ENCODE assay signal across 8 mouse cellular contexts in the genomic region with DNA sequence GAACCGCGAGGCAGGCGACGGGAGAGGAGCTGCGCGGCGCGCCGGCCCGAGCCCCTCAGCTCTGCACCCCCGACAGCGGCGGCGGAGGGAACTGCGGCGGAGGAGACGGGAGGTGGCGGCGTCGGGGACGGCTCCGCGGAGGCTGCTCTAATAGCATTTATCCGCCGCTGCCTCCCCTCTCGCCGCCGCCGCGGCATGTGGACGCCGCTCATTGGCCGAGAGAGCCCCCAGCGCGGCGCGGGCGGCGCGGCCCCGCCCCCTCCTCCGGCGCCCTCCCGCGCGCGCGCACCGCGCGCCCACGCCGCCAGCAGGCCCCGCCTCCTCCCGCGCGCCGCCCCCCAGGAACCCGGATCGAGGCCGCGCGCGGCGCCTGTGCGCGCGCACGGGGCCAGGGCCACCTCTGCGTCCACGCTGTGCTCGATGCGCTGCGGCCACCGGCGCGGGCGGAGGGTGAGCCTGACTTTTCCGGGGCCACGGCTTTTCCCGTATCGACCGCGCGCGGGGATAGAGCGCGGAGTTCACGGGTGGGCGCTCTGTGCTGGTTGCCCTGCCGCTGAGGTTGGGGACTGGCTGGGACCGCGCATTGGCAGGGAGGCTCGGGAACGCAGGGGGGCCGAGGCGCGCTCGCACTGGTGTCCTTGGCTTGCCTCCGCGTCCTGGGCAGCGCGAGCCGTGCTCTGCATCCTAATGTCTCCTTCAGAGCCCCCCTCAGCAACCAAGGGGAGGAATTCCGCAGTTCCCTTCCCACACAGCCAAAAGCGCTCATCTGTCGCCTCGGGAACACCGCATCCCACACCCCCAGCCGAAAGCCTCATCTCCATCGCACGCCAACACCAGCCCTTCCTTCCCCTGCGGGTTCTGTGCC. TPM values are rescaled to one million over a fixed set of nuclear protein-coding genes. Genes with fewer than 3 reads are reported as not detected.
DNase-seq lines count a peak whose midpoint lies in the region; ATAC-seq and TF ChIP-seq lines count a peak whose summit lies in the region.

A gene (minus strand): TSS at position 149 of the 865 bp plus-strand sequence.

- peak within 1 kb of the TSS; percentile 82 for H3K27ac ChIP-seq in CH12.LX (ENCODE audit: insufficient read depth, low read depth)
- H3K27ac ChIP-seq in forebrain, embryonic 13.5 days: peak within 1 kb of the TSS; percentile 99
- peak within 1 kb of the TSS; percentile 99 for H3K27ac ChIP-seq in liver, postnatal 0 days (ENCODE audit: low read depth)
- peak within 1 kb of the TSS; percentile 98 for H3K27ac ChIP-seq in neural tube, embryonic 14.5 days (ENCODE audit: low read depth, low read length)

- H3K4me2 ChIP-seq in CH12.LX (ENCODE audit: insufficient read depth, low read depth, poor library complexity, severe bottlenecking): peak within 1 kb of the TSS; percentile 67
- H3K4me2 ChIP-seq in forebrain, embryonic 13.5 days: peak within 1 kb of the TSS; percentile 72
- peak within 1 kb of the TSS; percentile 98 for H3K4me2 ChIP-seq in liver, postnatal 0 days (ENCODE audit: low read depth, low read length)
- peak within 1 kb of the TSS; percentile 75 for H3K4me2 ChIP-seq in neural tube, embryonic 14.5 days (ENCODE audit: low read depth, low read length)

- dilution Hi-C loops in CH12.LX (cut with MboI; ENCODE audit: extremely low pct_ligation_motif_present, extremely low pct_unique_long_range_greater_than_20kb, low sequenced_read_pairs): no loop called here

- no peak for TF ChIP-seq CTCF in CH12.LX (conservative IDR thresholded peaks at IDR 0.05 in 1 of 2, IDR thresholded peaks at IDR 0.05 in 1 of 2; ENCODE audit: low read depth in 2 of 2, low read length in 2 of 2)
- peak; percentile 37; the same call in 1 of the 2 replicates for TF ChIP-seq CTCF in liver, postnatal 0 days (IDR thresholded peaks at IDR 0.05; ENCODE audit: low read depth)

- TF ChIP-seq EP300 in CH12.LX (IDR thresholded peaks at IDR 0.05; ENCODE audit: low read length): no peak
- TF ChIP-seq EP300 in liver, postnatal 0 days (IDR thresholded peaks at IDR 0.05; ENCODE audit: low read depth): no peak

- intact Hi-C loops in heart, postnatal 10 days (cut with DNase I): loop anchor here (1.0 kb wide), 1 partner anchor 119 kb away; no protein-coding TSS in a partner anchor

- H3K9ac ChIP-seq in CH12.LX (ENCODE audit: insufficient read depth, low read depth): peak within 1 kb of the TSS; percentile 87
- peak within 1 kb of the TSS; percentile 99 for H3K9ac ChIP-seq in forebrain, embryonic 13.5 days
- peak within 1 kb of the TSS; percentile 98 for H3K9ac ChIP-seq in liver, postnatal 0 days (replicated peaks)
- H3K9ac ChIP-seq in neural tube, embryonic 14.5 days (replicated peaks; ENCODE audit: low read depth, low read length): peak within 1 kb of the TSS; percentile 99

- in situ Hi-C loops in CH12.LX (cut with MboI; ENCODE audit: low pct_ligation_motif_present, low pct_unique_long_range_greater_than_20kb, low sequenced_read_pairs): loop anchor here (25.0 kb wide), 1 partner anchor 110 kb away; a partner anchor contains a TSS

- peak within 1 kb of the TSS; percentile 74 to 97 (median 96) for H3K4me3 ChIP-seq in CH12.LX (replicated peaks in 1 of 3; ENCODE audit: low read depth in 2 of 3, low read length in 2 of 3, poor library complexity in 1 of 3)
- H3K4me3 ChIP-seq in forebrain, embryonic 13.5 days: peak within 1 kb of the TSS; percentile 86
- peak within 1 kb of the TSS; percentile 88 for H3K4me3 ChIP-seq in liver, postnatal 0 days (ENCODE audit: low read depth, low read length)
- H3K4me3 ChIP-seq in neural tube, embryonic 14.5 days (ENCODE audit: low read depth, low read length): peak within 1 kb of the TSS; percentile 98

- DNase-seq in CH12.LX (ENCODE audit: extremely low read depth): peak; percentile 80
- DNase-seq in c-Kit-positive CD71-positive TER-119-negative erythroid progenitor cells, embryonic 14.5 days (ENCODE audit: low read depth): peak; percentile 75
- peak; percentile 93 to 94 for DNase-seq in heart, postnatal 10 days
- DNase-seq in large intestine, adult 2 months (ENCODE audit: low read depth, low spot score): no peak
- peak; percentile 93 for DNase-seq in liver, postnatal 0 days
- peak; percentile 97 for DNase-seq in testis, postnatal 10 days (ENCODE audit: low spot score)

- H3K36me3 ChIP-seq in CH12.LX (replicated peaks in 1 of 2; ENCODE audit: control insufficient read depth in 1 of 2, insufficient read depth in 1 of 2, low read length in 1 of 2): peaks cover 0 to 13% of the 10 kb centered on the region in 2 experiments
- peaks cover 9% of the 10 kb centered on the region; the same call in 1 of the 2 replicates for H3K36me3 ChIP-seq in forebrain, embryonic 13.5 days (ENCODE audit: poor library complexity, severe bottlenecking)
- H3K36me3 ChIP-seq in liver, postnatal 0 days (replicated peaks; ENCODE audit: insufficient read depth, low read length): peaks cover 5% of the 10 kb centered on the region; the same call in 1 of the 2 replicates
- no peaks in the 10 kb centered on the region for H3K36me3 ChIP-seq in neural tube, embryonic 14.5 days (ENCODE audit: control insufficient read depth, insufficient read depth, low read length)

- peaks cover 6% of the 10 kb centered on the region for H3K9me3 ChIP-seq in CH12.LX (replicated peaks; ENCODE audit: low read length)
- H3K9me3 ChIP-seq in forebrain, embryonic 13.5 days (replicated peaks): no peaks in the 10 kb centered on the region
- H3K9me3 ChIP-seq in liver, postnatal 0 days (ENCODE audit: low read length): peaks cover 4% of the 10 kb centered on the region; the same call in 1 of the 2 replicates
- no peaks in the 10 kb centered on the region for H3K9me3 ChIP-seq in neural tube, embryonic 14.5 days (ENCODE audit: control insufficient read depth, low read length)

- peaks cover 27% of the 10 kb centered on the region for H3K79me2 ChIP-seq in CH12.LX (replicated peaks; ENCODE audit: control insufficient read depth, extremely low read depth, insufficient read depth, poor library complexity, severe bottlenecking)

- no peaks in the 10 kb centered on the region for H3K27me3 ChIP-seq in CH12.LX (replicated peaks)
- no peaks in the 10 kb centered on the region for H3K27me3 ChIP-seq in forebrain, embryonic 13.5 days
- no peaks in the 10 kb centered on the region for H3K27me3 ChIP-seq in liver, postnatal 0 days (ENCODE audit: insufficient read depth, low read length)
- H3K27me3 ChIP-seq in neural tube, embryonic 14.5 days (ENCODE audit: control insufficient read depth, insufficient read depth, low read length): peaks cover 2% of the 10 kb centered on the region; the same call in 1 of the 2 replicates

- no peak for TF ChIP-seq RAD21 in CH12.LX (IDR thresholded peaks at IDR 0.05; ENCODE audit: low read depth, low read length)

- under 1% methylated on average over 64 of the region's 113 CpGs for WGBS in forebrain, embryonic 13.5 days
- under 1% methylated on average over 104 of the region's 113 CpGs for WGBS in large intestine, adult 2 months
- WGBS in liver, postnatal 0 days (ENCODE audit: insufficient replicate concordance): 3% methylated on average over 48 of the region's 113 CpGs
- 0% methylated on average over 36 of the region's 113 CpGs for WGBS in neural tube, embryonic 14.5 days

- H3K4me1 ChIP-seq in CH12.LX (ENCODE audit: control insufficient read depth in 1 of 2, insufficient read depth in 2 of 2): peaks cover 3 to 36% of the 10 kb centered on the region in 2 experiments
- peaks cover 40% of the 10 kb centered on the region for H3K4me1 ChIP-seq in forebrain, embryonic 13.5 days
- H3K4me1 ChIP-seq in liver, postnatal 0 days (ENCODE audit: insufficient read depth): peaks cover 16% of the 10 kb centered on the region
- peaks cover 31% of the 10 kb centered on the region for H3K4me1 ChIP-seq in neural tube, embryonic 14.5 days (ENCODE audit: control insufficient read depth, insufficient read depth, low read length)

- TF ChIP-seq POLR2A in CH12.LX (IDR thresholded peaks at IDR 0.05; ENCODE audit: low read depth, low read length): peak; percentile 94

- ATAC-seq in forebrain, embryonic 13.5 days: peak; percentile 94
- peak; percentile 92 for ATAC-seq in liver, postnatal 0 days
- peak; percentile 95 for ATAC-seq in neural tube, embryonic 14.5 days (ENCODE audit: low read depth)

TF ChIP-seq in CH12.LX, 34 proteins besides CTCF, POLR2A, EP300 and RAD21 (continues in another document):
- no peak; the same call in 1 of the 2 replicates for TF ChIP-seq SIN3A (IDR thresholded peaks at IDR 0.05; ENCODE audit: low read length)
- TF ChIP-seq PAX5 (IDR thresholded peaks at IDR 0.05; ENCODE audit: low read length): no peak
- TF ChIP-seq MAX (IDR thresholded peaks at IDR 0.05; ENCODE audit: low read length): no peak; the same call in 1 of the 2 replicates
- TF ChIP-seq ZKSCAN1 (IDR thresholded peaks at IDR 0.05; ENCODE audit: borderline replicate concordance, low read depth, low read length): no peak
- no peak for TF ChIP-seq ETS1 (conservative IDR thresholded peaks at IDR 0.05; ENCODE audit: low read depth, low read length)
- TF ChIP-seq MYC (IDR thresholded peaks at IDR 0.05; ENCODE audit: low read depth, low read length): no peak
- TF ChIP-seq CHD1 (IDR thresholded peaks at IDR 0.05; ENCODE audit: low read depth, low read length): 0 out of 2 replicates have a peak, but pooled peaks have one; percentile 61
- TF ChIP-seq E2F4 (IDR thresholded peaks at IDR 0.05; ENCODE audit: insufficient replicate concordance, low read depth, low read length): no peak
- no peak for TF ChIP-seq BHLHE40 (IDR thresholded peaks at IDR 0.05; ENCODE audit: low read depth, low read length)
- no peak for TF ChIP-seq GABPA (IDR thresholded peaks at IDR 0.05; ENCODE audit: insufficient replicate concordance, low read depth, low read length)
- peak; percentile 90 for TF ChIP-seq NELFE (IDR thresholded peaks at IDR 0.05; ENCODE audit: low read depth, low read length)
- no peak for TF ChIP-seq RCOR1 (conservative IDR thresholded peaks at IDR 0.05; ENCODE audit: low read depth, low read length)
- TF ChIP-seq MAFK (IDR thresholded peaks at IDR 0.05; ENCODE audit: insufficient replicate concordance, low read length): no peak
- peak; percentile 11; the same call in 1 of the 2 replicates for TF ChIP-seq ELF1 (IDR thresholded peaks at IDR 0.05; ENCODE audit: low read depth, low read length)
- peak; percentile 97 for TF ChIP-seq ZMIZ1 (IDR thresholded peaks at IDR 0.05; ENCODE audit: low read depth, low read length)
- TF ChIP-seq UBTF (IDR thresholded peaks at IDR 0.05; ENCODE audit: low read depth, low read length): 0 out of 2 replicates have a peak, but pooled peaks have one; percentile 34

RNA-seq across cellular contexts. Expression of the gene that starts here (rescaled TPM):
- total RNA-seq in CH12.LX (2012; rRNA removed) (80.9 and 123 TPM in 2 replicates), CH12.LX (2014; rRNA removed) (59.5 and 61.6 TPM in 2 replicates)
- polyA plus RNA-seq in CH12.LX (2012; ENCODE audit: insufficient read length, low read depth): 158 and 159 TPM in 2 replicates
- 32.2 and 34.2 TPM in 2 replicates for polyA plus RNA-seq in forebrain, embryonic 13.5 days (2015; fragmentation: Nextera tagmentation; extraction: Ambion mirVana)
- 1,000 to 10,000 TPM; 7,820 to 7,948 TPM for total RNA-seq in heart, postnatal 10 days (2021)
- polyA plus RNA-seq in large intestine, adult 2 months (2012; rRNA removed): 78.0 and 98.8 TPM in 2 replicates
- 13.5 and 14.8 TPM in 2 replicates for polyA plus RNA-seq in liver, postnatal 0 days (2015; fragmentation: Nextera tagmentation; extraction: Ambion mirVana)
- polyA plus RNA-seq in neural tube, embryonic 14.5 days (2014; fragmentation: Nextera tagmentation; extraction: Ambion mirVana): 76.3 and 78.4 TPM in 2 replicates

Comparison
In these comparisons a context has a peak if more than half of its experiments do, and no peak if none do; other contexts are left out.
1. RNA of the gene that starts here (total RNA-seq): 7,820 to 7,948 TPM in heart, postnatal 10 days; 59.5 to 123 TPM in CH12.LX; every median in the first group is over 10 times any median in the second.
2. Peak in every context shown above with its lines, with median percentiles within 50 percentile points of each other: H3K27ac ChIP-seq, H3K4me2 ChIP-seq, H3K4me3 ChIP-seq, H3K9ac ChIP-seq and ATAC-seq.